Mouse (Mus musculus): Measurements from ENCODE around the gene Gas7.

Gas7 gene

GRCm38 (mm10) chr11:67535703-67536102 lies 80.5 kb downstream of the Gas7 start:
- CTCF ChIA-PET = no interaction called here

DNA sequence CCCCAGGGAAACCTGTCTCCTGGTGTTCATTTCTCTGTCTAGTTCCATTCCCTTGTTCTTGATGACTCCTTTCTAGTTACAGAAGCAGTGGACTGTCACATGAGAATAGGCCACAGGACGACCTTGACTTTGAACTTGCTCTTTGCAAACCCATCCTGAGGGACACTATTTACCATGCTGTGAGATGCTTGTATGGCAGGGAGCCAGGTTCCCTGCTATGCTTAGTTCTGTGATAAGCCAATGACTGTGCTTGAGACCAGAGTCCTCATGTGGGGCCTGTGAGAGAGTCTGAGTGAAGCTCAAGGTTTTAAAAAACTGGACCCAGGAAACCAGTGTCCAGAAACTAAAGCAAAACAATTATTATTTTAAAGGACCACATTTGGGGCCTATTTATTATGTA lies 81.2 kb downstream of the Gas7 start:
- CTCF ChIA-PET = no interaction called here

DNA sequence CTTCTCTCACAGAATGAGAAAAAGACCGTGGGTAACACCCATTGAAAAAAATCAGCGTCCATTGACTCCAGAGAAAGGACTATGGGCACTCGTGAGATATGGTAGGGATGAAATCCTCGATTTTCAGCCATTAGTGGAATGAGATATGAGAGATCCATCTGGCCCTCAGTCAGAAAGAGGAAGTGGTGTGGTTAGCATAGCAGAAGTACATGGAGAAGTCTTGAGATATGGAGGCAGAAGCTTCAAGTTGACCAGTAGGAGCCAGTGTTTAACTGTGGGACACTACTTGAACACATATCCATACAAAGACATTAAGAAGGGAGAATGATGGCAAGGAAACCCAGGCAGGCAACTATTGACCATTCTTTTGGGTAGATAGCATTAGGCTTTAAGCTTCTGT lies 82.1 kb downstream of the Gas7 start:
- CTCF ChIA-PET = no interaction called here

GRCm38 (mm10) chr11:67538557-67538956 lies 83.3 kb downstream of the Gas7 start:
- CTCF ChIA-PET = no interaction called here

DNA sequence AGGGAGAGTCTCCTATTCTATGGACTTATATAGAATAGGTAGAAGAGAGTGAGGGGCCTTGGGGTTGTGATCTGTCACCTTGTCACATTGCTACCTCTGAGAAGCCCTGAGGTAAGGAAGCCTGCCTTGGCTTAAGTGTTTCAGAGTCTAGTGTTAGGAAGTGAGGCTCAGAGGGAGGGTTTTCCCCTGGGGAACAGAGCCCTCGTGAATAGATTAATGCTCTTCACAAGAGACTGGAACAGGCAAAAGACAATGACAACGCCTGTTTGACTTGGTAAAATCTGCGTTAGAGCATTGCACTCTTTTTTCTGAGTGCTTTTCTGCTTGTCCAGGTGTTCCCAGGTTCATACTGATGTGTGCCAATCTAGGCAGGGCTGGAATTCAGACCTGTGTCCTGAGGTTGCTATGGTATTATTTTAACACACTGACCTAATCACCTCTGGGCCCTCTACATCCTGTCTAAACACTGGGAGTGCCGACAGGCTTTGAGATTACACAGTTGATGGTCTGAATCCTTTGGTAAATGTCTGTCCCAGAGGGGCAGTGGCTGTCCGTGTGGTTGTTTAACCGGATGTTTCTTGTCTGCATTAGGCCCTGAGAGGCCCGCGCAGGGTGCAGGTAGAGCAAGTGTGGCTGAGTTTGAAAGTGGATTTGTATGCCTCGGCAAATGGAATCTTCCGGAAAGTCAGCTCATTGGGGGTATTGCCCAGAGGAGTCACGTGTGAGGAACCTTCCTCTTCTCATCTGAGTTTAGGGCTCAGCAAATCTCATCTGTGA lies 89.6 kb downstream of the Gas7 start:
- CTCF ChIA-PET = no interaction called here

GRCm38 (mm10) chr11:67546582-67546981 lies 91.3 kb downstream of the Gas7 start:
- CTCF ChIA-PET = no interaction called here

DNA sequence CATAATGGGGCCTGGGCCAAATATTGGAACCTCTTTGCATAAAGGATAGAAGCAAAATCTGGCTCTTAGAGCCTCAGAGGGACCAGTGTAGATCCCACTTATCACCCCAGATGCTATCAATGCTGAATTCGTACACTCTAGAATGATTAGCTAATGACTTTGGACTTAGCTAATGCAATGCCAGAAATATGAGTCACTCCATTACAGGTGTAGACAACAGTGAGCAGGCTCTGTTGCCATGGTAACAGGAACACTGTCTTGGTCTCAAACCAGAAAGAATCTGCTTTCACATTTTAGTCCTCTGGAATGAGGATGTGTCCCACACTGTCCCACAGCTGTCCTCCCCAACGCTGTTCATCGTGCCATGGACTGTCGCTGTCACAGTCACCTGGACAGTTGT lies 94.1 kb downstream of the Gas7 start:
- CTCF ChIA-PET = no interaction called here

DNA sequence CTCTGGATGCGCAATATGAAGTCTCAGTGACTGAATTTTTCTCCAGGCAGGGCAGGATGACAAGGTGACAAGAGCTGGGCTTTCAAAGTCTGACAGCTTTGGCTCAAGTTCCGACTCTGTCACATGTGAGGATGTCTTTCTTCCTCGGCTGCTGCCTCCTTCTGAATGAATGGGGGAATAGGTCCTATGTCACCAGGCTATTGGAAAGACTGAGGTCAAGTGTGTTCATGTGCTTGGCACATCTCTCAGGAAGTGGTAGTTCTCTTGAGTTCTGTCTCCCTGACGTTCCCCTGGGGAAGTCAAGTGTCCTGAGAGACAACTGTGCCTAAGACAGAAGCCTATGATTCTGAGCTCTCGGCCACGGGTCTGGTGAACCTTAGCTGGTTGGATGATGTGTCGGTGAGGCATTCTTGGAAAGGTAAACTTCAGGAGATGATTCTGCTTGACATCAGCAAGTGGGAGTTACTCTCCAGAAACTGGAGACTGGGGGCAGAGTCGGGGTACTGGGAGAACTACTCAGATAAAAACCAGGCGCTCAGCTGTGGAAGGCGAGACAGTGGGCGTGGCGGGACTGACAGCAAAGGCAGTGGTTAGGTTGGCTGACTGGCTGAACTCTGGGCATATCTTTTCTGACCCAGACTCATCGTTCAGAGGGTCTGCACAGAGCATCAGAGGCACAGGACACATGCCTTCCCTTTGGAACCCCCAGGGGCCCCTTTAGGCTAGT lies 94.7 kb downstream of the Gas7 start:
- CTCF ChIA-PET = no interaction called here

GRCm38 (mm10) chr11:67552400-67552799 lies 97.2 kb downstream of the Gas7 start:
- CTCF ChIA-PET = no interaction called here

DNA sequence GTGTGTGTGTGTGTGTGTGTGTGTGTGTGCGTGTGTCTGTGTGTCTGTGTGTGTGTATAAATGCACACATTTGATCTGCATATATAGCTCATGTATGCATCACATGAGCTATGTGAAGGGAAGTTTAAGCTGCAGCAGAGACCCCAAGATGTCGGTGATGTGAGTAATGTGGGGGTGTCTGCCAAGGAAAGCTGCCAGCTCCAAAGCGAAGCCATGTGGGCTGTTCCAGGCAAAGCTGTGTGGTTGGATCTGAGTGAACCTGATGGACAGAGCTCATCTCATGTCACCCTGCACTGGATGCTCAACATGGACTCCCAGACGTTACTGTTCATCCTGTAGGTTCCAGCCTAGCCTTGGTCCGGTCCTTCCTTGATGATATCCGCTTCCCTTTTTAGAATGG lies 99.0 kb downstream of the Gas7 start:
- CTCF ChIA-PET = no interaction called here

DNA sequence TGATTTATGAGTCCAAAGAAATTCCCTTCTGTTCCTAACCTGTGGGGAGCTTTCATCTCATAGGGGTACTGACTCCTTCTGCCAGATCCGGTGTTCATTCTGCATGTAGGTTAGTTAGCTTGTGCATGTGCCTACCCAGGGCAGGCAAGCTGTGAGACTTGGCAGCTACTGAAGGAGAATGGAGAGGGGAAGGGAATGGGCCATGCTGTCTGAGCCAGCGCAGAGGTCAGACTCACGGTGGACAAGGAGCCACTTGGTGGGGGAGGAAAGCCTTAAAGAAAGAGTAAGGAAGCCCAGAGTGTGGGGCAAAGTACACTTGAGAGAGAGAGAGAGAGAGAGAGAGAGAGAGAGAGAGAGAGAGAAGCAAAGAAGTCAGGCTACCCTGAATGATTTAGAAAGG lies 101.1 kb downstream of the Gas7 start:
- CTCF ChIA-PET = no interaction called here

DNA sequence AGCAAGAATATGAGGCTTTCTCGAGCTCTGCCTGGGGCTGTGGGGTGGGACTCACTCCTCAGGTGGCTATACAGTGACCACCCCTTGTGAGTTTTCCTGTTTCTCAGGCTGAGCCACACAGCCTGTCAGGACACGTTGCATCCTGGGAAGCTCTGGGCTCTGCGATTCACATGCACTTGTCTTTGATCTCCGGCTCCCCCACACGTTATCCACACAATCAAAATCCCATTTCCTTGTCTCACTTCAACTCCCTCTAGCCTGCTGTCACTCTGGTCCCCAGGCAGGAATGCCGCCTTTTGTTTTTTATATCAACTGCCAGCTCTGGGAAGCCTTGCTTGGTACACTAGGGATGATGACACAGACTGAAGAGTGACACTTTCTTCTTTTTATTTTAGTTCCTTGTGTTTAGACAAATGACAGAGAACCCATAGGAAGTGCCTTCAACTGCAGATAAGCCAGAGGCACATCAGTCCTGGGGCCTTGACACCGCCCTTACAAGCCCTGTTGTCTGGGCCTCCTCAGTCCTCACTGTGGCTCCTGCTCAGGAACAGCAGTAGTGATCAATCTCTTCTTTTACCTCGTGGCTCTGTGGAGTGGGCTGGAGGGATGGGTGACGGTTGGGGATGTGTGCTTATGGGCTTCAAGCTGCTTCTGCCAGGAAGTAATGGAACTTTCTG lies 103.7 kb downstream of the Gas7 start:
- CTCF ChIA-PET = no interaction called here

DNA sequence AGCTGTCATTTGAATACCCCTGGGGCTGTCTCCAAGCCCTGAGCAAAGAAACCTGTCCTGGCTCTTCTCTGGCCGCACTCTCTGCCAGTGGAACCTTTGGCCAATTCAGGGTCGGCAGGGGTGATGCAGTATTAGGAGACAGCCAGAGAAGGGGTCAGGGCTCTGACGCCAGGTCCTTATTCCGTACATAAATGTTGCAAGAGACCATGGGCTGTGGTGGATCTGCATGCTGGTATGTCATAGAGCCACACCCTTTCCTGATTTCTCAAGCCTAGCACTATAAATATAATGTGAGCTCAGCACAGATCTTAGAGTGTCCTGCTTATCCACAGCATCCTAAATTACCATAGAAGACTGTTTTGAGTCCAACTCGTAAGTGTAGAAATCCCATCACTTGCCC lies 104.3 kb downstream of the Gas7 start:
- CTCF ChIA-PET = no interaction called here

GRCm38 (mm10) chr11:67561631-67562030 lies 106.4 kb downstream of the Gas7 start:
- CTCF ChIA-PET = no interaction called here

- CTCF ChIA-PET = no interaction called here
Observed at GRCm38 (mm10) chr11:67563141-67563540, 107.9 kb downstream of the Gas7 start.

GRCm38 (mm10) chr11:67564003-67564637 lies 108.9 kb downstream of the Gas7 start:
- CTCF ChIA-PET = interaction anchor here (0.6 kb wide), 2 partner anchors 10 to 82 kb away, joined by 3 to 5 read pairs; no protein-coding TSS in a partner anchor

DNA sequence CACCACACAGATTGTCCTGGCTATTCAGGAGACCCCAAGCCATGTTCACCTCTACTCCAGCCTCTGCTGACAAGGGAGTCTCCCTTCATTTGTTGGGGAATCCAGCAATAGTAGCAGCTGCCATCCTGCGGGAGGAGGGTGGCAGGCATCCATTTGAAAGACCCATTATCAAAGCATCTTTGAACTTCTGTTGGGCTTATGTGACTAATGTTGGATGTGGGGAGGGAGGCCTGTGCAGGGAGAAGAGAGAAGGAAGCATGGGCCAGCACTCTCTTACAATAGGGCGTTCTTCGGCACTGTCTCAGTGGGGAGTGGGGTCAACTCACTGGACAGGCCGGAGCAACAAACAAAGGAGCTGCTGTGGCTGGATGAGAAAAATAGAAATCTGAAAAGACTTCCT lies 110.3 kb downstream of the Gas7 start:
- CTCF ChIA-PET = no interaction called here

DNA sequence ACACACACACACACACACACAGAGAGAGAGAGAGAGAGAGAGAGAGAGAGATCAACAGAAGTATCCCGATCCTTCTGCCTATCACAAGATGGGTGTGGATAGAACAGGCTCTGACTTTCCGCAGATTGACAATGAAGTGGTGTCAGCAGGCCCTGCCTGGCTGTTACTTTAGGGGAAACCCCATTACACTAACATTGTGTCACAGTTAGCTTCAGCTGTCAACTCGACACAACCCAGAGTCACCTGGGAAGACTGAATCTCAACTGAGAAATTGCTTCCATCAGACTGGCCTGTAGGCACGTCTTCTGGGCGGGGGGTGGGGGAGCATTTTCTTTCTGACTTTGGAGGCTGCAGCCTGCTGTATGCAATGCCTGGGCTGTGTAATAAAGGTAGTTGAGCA lies 111.5 kb downstream of the Gas7 start:
- CTCF ChIA-PET = no interaction called here

GRCm38 (mm10) chr11:67567184-67567583 lies 111.9 kb downstream of the Gas7 start:
- CTCF ChIA-PET = no interaction called here

DNA sequence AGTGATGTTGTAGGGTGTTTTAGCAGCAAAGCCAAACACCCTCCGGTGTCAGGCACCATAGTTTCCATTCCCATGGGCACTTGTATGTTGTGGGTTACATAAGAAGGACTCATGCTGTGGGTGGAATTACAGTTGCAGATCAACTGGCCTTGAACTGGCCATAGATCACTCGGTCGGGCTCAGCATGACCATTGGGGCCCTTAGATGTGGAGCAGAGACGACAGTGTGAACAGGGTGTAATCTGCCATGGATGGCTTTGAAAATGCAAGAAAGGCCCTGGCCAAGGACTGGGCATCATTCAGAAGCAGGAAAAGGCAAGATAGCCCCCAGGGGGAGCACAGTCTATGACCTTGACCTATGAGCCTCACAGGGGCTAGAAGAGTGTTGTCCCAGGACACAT lies 112.8 kb downstream of the Gas7 start:
- CTCF ChIA-PET = no interaction called here

DNA sequence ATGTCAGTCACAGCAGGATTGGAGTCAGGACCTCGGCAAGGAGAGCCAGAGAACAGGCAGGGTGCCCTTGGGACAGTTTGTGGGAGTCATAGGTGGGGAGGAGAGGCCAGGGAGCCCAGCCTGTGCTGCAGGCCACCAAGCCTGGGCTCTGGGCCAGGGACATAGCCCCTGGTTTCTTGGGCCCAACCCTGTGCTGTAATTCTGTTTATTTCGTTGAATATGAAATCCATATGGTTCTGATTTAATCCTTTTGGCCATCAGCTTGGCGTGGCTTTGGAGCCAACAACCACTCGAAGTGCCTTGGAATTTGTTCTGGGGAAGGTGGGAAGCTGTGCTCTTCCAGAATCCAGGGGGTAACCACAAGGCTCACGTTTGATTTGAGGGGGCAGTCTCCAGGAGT lies 113.6 kb downstream of the Gas7 start:
- CTCF ChIA-PET = interaction anchor here (0.6 kb wide), 2 partner anchors 72 to 80 kb away, joined by 3 to 7 read pairs; no protein-coding TSS in a partner anchor

DNA sequence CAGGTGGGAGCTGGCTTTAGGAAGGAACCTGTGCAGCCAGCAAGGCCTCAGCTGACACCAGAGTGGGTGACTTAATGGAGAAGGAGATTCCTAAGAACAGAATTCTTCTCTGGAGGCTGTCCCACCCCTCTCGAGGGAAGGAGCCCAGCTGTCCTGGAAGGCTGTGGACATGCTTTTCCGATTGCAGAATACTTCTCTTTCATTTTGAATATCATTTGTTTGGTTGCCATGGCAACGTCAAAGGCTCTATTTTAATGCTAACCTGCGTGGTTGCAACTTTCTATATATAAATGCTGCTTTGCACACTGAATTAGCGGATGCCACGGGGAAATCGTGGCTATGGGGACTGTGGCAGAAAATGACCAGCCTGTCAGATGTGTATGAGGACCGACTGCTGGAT lies 115.7 kb downstream of the Gas7 start:
- CTCF ChIA-PET = no interaction called here

- CTCF ChIA-PET = interaction anchor here (0.6 kb wide), 1 partner anchor 10 kb away, joined by 5 read pairs; no protein-coding TSS in a partner anchor
Observed at GRCm38 (mm10) chr11:67574344-67574743, 119.1 kb downstream of the Gas7 start.

Measured in spleen, embryonic (tissue).